Mouse (Mus musculus) CD4-positive, CD25-positive, alpha-beta regulatory T cell, adult 2 months (primary cell): ENCODE results near the gene Zmpste24.

Experiments
- DNase-seq: peaks from one replicate; pipeline ENCODE4 v3.0.0-alpha.2; 2012; ENCODE audit warnings: low read depth, low spot score

The Zmpste24 gene

DNA sequence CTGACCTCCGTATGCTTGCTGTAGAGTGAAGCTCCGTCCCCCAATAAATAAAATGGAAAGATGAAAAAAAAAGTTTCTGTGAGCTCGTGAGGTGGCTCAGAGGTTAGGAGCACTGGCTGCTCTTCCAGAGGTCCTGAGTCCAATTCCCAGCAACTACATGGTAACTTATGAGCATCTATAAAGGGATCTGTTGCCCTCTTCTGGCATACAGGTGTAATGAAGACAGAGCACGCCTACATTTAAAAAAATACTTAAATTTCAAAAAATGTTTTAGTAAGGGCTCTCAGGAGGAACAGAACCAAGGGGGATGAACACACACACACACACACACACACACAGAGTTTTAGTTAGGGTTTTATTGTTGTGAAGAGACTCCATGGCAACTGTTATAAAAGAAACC is 66.6 kb downstream of the Zmpste24 start:
- DNase-seq: peak; percentile 51

DNA sequence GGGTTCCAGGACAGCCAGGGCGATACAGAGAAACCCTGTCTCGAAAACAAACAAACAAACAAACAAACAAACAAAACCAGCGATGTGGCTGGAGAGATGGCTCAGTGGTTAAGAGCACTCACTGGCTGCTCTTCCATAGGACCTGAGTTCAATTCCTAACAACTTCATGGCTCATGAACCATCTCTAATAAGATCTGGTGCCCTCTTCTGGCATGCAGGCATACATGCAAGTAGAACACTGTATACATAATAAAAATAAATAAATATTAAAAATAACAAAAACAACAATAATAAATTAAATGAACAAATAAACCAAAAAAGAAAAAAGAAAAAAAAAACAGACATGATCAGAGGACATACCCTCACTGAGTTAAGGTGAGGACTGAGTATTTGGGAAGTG is 68.4 kb downstream of the Zmpste24 start:
- DNase-seq: peak; percentile 41

DNA sequence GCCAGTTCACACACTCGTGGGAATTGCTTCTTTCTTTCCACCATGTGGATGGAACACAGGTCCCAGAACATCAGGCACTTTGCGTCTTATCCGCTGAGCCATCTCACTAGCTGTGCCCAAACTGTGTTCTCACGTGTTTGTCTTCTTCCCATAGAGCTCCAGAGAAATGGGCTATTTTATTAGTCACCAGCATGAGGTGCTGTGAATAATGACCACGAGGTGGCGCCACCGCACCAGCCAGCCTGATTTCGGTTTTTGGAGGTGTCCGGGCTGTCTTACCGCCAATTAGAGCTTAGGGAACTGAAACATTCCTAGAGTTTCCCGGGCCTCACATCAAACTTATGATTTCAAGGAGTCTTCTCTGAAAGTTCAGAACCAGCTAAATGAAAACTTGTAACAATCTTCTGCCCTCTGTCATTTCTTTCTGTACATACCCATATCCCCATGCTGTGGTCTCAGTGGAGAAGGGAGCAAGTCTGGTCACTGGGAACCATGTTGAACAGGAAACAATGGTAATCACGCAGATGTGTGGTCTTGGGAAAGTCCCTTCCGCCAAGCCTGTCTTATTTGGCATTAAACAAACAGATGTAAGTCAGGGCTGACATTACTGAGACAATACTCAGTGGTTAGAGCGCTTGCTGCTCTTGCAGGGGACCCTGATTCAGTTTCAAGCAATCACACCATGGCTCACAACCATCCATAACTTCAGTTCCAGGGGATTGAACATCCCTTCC is 69.2 kb downstream of the Zmpste24 start:
- peak; percentile 79 for DNase-seq

DNA sequence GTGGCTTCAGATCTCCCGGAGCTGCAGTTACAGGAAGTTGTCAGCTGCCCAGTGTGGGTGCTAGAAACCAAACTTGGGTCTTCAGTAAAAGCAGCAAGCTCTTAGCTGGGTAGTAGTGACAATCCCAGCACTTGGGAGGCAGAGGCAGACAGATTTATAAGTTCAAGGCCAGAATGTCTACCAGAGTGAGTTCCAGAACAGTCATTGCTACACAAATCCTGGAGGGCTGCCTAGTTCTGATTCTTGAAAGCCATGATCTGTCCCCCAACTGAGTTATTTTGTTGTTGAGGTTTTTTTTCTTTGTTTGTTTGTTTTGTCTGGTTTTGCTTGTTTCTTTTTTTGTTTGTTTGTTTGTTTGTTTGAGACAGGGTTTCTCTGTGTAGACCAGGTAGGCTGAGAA is 69.9 kb downstream of the Zmpste24 start:
- DNase-seq: no peak

DNA sequence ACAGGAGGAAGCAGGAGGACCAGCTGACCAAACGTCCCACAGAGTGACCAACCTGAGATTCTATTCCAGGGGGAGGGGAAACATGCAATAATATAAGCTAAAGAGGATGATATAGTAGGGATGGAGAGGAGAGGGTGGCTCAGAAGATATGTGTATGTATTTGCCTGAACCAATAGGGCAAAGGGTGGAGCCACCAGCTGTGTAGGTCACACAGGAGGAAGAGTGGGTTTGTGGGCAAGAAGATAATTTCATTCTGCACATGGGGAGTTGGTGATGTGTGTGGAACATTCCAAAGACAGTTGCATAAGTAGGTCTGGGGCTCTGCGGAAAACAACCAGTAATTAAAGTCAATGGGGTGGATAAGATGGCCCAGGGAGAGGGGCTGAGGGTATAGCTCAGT is 72.4 kb downstream of the Zmpste24 start:
- no peak for DNase-seq

DNA sequence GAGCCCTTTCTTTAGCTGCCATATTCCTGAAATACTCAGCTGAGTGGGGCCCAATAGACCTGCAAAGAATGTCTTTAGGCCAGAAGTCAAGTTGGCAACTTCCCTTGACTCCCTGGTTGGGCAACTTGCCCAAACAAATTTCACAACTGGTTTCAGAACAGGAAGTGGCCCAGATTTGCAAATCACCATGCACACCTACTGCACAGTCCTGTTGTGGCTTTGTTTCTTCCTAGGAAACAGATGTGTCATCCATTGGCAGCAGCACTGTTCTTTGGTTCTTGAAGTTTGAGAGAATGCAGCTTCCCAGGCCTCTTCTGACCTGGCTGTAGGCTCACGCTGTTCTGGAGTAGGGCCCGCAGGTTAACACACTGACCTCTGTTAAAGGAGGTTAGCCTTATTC is 74.1 kb downstream of the Zmpste24 start:
- no peak for DNase-seq

DNA sequence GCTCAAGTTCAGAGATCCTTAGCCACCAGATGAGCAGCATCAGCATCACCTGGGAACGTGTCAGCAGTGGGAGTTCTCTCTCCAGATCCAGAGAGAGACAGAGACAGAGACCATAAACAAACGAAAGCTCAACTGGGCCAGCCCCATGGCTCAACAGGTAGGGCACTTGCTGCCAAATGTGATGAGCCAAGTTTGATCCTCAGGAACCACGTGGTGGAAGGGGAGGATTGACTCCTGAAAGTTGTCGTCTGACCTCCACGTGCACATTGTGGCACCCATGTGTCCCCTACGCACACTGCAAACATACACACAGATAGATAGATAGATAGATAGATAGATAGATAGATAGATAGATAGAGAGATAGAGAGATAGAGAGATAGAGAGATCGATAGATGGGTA is 74.6 kb downstream of the Zmpste24 start:
- no peak for DNase-seq

DNA sequence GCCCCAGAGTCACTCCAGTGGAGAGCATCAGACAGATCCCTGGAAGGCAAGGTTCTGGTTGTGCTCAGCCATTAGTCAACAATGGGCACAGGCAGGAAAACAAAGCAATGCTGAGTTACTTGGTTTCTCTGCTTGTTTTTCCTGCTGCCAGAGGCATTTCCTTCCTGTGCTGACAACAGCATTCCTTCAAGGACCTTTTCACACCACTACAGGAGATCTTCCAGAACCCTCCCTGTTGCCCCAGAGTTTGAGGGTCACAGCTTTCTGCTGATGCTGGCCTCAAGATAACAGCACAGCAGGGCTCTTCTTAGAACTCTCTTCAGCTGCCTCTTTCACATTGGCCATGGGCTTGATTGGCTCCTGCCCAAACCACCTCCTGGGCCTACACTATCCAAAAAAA is 76.1 kb downstream of the Zmpste24 start:
- no peak for DNase-seq

DNA sequence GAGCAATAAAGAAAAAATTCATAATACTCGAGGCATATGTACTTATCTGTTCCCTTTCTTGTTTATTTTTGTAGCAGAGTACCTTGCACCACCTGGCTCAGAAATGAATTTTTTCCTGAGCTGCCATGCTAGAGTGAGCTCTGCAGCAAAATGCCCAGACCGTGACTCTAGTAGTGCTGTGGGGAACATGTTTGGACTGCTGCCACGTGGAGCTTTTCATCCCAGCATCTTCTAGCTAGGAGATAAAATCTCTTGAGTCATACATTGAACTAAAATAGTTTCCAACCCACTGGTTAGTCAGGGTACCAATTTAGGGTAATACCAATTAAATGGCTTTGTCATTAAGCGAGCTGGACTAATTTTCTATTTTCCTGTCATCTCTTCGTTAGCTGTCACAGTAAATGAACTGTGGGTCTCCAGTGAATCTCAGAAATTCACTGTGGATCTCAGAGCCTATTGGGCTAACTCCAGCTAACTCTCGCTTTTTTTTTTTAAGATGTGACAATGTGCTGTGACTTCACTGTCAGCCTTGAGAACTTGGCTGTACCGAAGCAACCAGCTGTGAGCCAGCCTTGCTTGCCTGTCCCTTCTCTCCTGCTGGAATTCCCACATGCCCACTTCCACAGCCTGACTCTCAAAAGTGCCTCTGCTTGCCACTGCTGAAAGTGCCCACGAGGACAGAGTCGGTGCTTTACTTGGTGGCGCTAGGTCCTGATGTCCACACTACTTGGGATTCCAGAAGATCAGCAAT is 77.8 kb downstream of the Zmpste24 start:
- no peak for DNase-seq

DNA sequence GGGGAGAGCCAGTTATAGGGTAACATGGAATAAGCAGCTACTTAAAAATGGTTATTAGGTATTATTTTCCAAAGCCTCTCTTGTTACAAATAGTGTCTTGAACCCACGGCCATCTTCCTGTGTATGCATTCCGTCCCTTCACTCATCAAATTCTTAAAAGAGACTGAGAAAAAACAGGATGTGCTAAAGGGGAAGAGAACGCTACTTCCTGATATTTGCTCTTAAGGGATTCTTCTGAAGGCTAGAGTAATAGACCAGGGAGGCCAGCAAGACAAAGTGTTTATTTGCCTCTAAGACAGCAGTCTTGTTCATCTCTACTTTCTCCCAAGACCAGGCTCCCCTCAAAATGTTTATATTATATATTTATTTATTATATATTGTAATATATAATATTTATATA is 79.8 kb downstream of the Zmpste24 start:
- DNase-seq: no peak

DNA sequence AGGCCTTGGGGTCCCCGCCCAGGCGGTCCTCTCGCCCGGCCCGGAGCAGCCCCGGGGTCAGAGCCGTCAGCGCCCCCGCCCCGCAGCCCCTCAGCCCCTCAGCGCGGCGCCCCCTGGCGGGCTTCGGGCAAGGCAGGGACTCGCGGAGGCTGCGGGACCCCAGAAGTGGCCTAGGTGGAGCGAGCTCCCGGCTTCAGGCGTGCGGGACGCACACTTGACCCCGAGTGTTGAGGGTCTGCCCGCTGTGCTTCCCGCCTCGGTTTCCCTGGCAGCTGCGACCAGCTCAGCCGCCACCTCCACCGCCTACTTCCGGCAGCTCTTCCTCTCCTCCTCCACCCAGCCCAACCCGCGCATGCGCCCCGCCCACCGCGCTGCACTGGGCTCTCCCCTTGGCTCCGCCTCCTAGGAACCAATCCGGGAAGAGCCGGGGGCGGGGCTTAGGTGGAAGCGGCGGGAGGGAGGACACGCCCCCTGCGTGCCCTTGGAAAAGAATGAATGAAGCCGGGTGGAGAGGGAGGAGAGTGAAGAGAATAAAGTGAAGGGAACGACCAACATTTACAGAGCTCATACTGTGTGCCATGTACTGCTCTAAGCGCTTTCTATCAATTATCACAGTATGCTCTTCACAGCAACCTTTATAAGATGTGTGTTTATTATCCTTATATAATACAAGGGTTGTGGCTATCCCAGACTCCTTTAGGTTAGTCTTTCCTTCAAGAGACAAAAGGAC is 80.9 kb downstream of the Zmpste24 start, which contains the start of gene Smap2:
Gene Smap2, minus strand, starts transcription at position 320 of the 730 bp plus-strand sequence.
- DNase-seq: peak; percentile 96

DNA sequence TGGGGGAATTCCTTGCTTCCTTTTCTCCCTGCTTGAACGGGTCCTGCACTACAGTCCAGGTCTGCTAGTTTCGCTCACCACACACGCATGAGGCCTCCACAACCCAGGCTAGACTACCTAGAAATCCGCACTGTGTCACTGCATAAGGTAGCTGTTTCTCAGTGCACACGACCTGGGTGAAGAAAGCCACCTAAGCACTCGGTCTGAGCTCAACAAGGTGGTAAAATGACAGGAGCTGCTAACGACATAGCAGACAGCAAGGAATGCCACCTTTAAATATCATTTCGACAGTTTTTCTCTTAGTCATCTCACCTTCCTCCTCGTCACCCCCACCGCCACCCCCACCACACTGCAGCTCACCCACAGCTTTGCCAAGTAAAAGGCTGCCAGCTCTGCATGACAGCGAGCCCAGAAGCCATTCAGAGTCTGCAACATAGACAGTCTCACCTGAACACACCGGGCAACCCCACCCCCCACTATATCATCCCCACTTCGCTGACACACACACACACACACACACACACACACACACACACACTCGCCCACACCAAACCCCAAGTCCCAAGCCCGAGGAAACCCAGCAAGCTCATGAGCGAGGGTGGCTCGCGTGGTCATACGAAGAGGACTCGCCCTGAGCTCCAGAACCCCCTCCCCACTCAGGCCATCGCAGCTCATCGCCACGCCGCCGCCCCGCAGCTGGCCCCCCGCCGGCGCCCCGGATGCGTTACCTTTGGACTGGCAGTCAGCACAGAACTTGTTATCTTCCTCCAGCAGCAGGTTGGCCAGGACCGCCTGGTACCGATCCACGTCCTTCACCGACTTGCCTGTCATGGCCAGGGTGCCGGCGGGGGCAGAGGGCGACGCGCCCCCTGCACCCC is 81.8 kb downstream of the Zmpste24 start:
- peak; percentile 54 for DNase-seq

DNA sequence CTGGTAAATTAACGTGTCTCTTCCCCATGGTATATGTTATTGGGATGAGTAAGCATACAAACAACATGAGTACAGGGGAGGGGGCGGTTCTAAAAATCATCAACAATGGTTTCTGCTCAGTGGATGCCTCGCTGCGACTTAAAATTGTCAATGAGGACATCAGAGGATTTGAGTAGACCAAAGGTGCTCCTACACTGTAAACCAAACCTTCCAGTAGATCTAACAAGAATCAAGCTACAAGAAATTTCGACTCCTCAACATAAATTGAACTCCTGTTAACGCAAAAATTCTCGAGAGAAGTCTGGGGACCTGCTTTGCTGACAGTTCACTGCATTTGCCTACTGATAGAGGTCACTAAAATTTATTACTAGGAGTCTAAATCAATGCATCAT is 82.8 kb downstream of the Zmpste24 start:
- no peak for DNase-seq

DNA sequence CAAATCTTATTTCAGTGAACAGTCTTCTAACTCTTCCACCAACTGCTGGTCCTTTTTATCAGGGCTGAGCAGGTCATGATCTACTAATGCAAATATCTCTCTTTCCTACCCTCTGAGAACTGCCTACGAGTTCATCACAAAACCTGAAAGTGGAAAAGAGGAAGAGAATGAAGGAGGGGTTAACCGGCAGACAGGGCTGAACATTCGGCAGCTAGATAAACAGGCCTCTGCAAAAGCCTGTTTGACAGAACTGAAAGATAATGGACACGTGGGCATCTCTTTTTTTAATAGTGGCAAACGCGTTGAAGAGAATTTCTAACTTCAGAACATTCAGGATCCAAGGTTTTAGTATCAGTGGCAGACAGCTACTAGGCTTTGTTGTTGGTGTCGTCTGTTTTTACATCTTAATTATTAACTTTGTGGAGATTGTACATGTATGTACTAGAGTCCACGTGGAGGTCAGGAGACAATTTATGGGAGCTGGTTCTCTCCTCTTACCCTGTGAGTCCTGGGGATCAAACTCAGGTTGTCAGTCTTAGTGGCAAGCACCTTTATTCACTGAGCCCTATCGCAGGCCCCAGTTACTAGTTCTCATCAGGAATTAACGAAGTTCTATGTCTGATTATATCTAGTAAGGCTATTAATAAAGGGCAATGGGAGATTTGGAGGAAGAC is 83.3 kb downstream of the Zmpste24 start:
- DNase-seq: no peak

DNA sequence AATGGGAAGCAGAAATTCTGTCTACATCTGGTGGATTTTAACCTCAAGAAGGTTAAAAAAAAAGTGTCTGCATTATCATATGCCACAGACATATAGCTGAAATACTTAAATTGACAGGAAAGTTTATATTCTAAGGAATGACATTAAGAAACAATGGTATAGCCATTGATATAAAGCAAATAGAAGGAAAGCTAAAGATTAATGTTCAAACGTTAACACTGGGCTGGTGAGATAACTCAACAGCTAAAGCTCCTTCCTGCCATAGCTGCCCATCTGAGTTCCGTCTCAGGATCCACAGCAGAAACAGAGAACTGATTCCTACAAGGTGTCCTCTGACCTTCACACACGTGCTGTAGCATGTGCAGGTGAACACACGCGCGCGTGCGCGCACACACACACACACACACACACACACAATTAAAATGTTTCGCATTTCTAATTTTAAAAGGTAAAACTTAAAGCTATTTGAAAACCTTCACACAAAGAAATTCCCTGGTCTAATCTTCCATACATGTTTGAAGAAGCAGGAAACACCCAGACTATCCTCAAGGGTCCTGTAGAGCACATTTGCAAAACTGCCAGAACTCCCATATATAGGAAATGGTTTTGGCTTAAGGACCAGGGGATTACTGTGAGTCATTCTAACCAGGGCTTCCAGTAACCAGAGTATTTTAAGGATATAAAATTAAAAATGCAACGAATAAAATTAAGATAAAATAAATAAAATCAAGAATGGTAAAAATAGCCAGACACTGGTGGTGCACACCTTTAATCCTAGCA is 87.1 kb downstream of the Zmpste24 start:
- no peak for DNase-seq
